Mouse (Mus musculus): ENCODE results near the gene Hist1h2ab. TPM values are rescaled to one million over a fixed set of nuclear protein-coding genes. Genes with fewer than 3 reads are reported as not detected.

Hist1h2ab gene
- polyA plus RNA-seq, 3 experiments from 2014 or later, result 14.8 TPM; not detected in 2

DNA sequence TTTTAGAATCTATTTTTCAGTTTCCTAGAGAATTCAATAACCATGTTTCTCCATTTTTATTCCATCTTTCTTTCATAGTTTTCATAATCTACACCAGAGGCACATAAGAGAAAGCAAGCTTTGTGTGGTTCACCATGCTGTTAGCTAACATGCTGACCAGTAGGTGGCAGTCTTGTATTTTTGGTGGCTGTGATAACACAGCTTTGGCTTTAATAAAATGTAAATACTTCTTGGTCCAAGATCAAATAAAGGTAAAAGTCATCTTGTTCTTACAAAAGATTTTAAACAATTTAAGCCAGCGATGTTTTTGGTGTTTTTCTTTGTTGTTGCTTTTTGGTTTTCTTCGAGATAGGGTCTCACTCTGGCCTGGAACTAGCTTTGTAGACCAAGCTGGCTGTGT, 41.6 kb downstream of the Hist1h2ab start:
- ATAC-seq, result no peak

DNA sequence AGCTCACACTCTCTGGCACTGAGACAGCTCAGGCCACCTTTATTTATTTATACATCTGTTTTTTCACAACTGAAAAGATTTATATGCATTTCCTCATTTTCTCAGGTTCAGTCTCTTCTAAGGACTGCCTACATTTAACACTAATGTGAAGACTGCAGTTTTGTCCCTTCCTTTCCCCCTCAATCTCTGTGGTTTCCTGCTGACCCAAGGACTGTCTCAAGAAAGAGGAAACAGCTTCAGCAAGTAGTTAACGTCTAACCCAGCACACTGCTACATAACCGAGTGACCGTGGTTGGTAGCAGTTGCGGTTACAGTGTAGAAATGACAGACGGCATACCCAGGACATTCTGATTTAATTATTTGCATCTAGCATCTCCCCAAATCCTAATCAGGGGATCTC, 48.5 kb downstream of the Hist1h2ab start:
- ATAC-seq, result no peak

Other genes starting within 250 kb of the Hist1h2ab start
- 1 to 10 TPM; 3.9 to 8.3 (median 7.0) TPM for gene Hist1h4h, start 220.1 kb upstream of the Hist1h2ab start, polyA plus RNA-seq (2017; shearing (Covaris generic))
- gene Hist1h2af, start 217.2 kb upstream of the Hist1h2ab start, polyA plus RNA-seq (2017; shearing (Covaris generic)), result not detected
- gene Hist1h3g, start 215.7 kb upstream of the Hist1h2ab start, polyA plus RNA-seq (2017; shearing (Covaris generic)), result 1 to 10 TPM in 1 of 3 experiments, not detected in 2; 1.5 TPM
- under 1 TPM in 2 of 3 experiments, not detected in 1; 0.38 to 0.89 TPM for gene Hist1h2bh, start 207.7 kb upstream of the Hist1h2ab start, polyA plus RNA-seq (2017; shearing (Covaris generic))
- gene Hist1h3f, start 207.1 kb upstream of the Hist1h2ab start, polyA plus RNA-seq (2017; shearing (Covaris generic)), result 1 to 10 TPM in 1 of 3 experiments, under 1 TPM in 2; 0.73 to 1.5 (median 0.74) TPM
- 1 to 10 TPM in 1 of 3 experiments, not detected in 2; 3.2 TPM for gene Hist1h4f, start 199.5 kb upstream of the Hist1h2ab start, polyA plus RNA-seq (2017; shearing (Covaris generic))
- gene Hist1h1d, start 197.9 kb upstream of the Hist1h2ab start, polyA plus RNA-seq (2017; shearing (Covaris generic)), result under 1 TPM; 0.20 to 0.36 (median 0.34) TPM
- 1 to 10 TPM in 2 of 3 experiments, under 1 TPM in 1; 0.89 to 4.0 (median 4.0) TPM for gene Hist1h3e, start 188.8 kb upstream of the Hist1h2ab start, polyA plus RNA-seq (2017; shearing (Covaris generic))
- gene Hist1h2ae, start 179.9 kb upstream of the Hist1h2ab start, polyA plus RNA-seq (2017; shearing (Covaris generic)), result 100 to 1,000 TPM in 1 of 3 experiments, 10 to 100 TPM in 1, 1 to 10 TPM in 1; 5.9 to 223 (median 14.6) TPM
- gene Hist1h2bg, start 179.7 kb upstream of the Hist1h2ab start, polyA plus RNA-seq (2017; shearing (Covaris generic)), result 10 to 100 TPM in 1 of 3 experiments, 1 to 10 TPM in 2; 2.4 to 13.2 (median 9.8) TPM
- not detected for gene Hist1h2bf, start 176.9 kb upstream of the Hist1h2ab start, polyA plus RNA-seq (2017; shearing (Covaris generic))
- gene Hist1h2ad, start 176.7 kb upstream of the Hist1h2ab start, polyA plus RNA-seq (2017; shearing (Covaris generic)), result under 1 TPM in 1 of 3 experiments, not detected in 2; 0.99 TPM
- 1 to 10 TPM in 1 of 3 experiments, under 1 TPM in 1, not detected in 1; 0.56 to 1.3 TPM for gene Hist1h3d, start 175.4 kb upstream of the Hist1h2ab start, polyA plus RNA-seq (2017; shearing (Covaris generic))
- gene Hist1h4d, start 169.5 kb upstream of the Hist1h2ab start, polyA plus RNA-seq (2017; shearing (Covaris generic)), result 10 to 100 TPM; 20.7 to 55.4 (median 27.7) TPM
- gene Hist1h2be, start 130.0 kb upstream of the Hist1h2ab start, polyA plus RNA-seq (2017; shearing (Covaris generic)), result 1 to 10 TPM in 2 of 3 experiments, under 1 TPM in 1; 0.92 to 3.6 (median 3.0) TPM
- gene Hist1h1e, start 128.6 kb upstream of the Hist1h2ab start, polyA plus RNA-seq (2017; shearing (Covaris generic)), result 10 to 100 TPM in 1 of 3 experiments, 1 to 10 TPM in 2; 6.7 to 25.3 (median 9.4) TPM
- under 1 TPM; 0.43 to 0.47 (median 0.47) TPM for gene Hist1h2ac, start 67.2 kb upstream of the Hist1h2ab start, polyA plus RNA-seq (2017; shearing (Covaris generic))
- gene Hist1h2bc, start 66.9 kb upstream of the Hist1h2ab start, polyA plus RNA-seq (2017; shearing (Covaris generic)), result 1 to 10 TPM in 2 of 3 experiments, under 1 TPM in 1; 0.52 to 3.6 (median 3.3) TPM
- not detected for gene Hist1h1t, start 55.3 kb upstream of the Hist1h2ab start, polyA plus RNA-seq (2017; shearing (Covaris generic))
- 1 to 10 TPM; 2.1 to 9.3 (median 4.2) TPM for gene Hist1h4c, start 52.7 kb upstream of the Hist1h2ab start, polyA plus RNA-seq (2017; shearing (Covaris generic))
- gene Hfe, start 40.3 kb upstream of the Hist1h2ab start, polyA plus RNA-seq (2017; shearing (Covaris generic)), result 1 to 10 TPM in 1 of 3 experiments, under 1 TPM in 1, not detected in 1; 0.32 to 1.7 TPM
- gene Hist1h1c, start 12.3 kb upstream of the Hist1h2ab start, polyA plus RNA-seq (2017; shearing (Covaris generic)), result 10 to 100 TPM in 2 of 3 experiments, 1 to 10 TPM in 1; 8.7 to 14.8 (median 11.1) TPM
- gene Hist1h3c, start 5.5 kb upstream of the Hist1h2ab start, polyA plus RNA-seq (2017; shearing (Covaris generic)), result 1 to 10 TPM in 1 of 3 experiments, not detected in 2; 2.5 TPM
- gene Hist1h2bb, start 4.4 kb upstream of the Hist1h2ab start, polyA plus RNA-seq (2017; shearing (Covaris generic)), result 1 to 10 TPM in 2 of 3 experiments, not detected in 1; 2.5 to 2.8 TPM
- 1 to 10 TPM in 1 of 3 experiments, not detected in 2; 1.1 TPM for gene Hist1h3b, start 1.1 kb downstream of the Hist1h2ab start, polyA plus RNA-seq (2017; shearing (Covaris generic))
- gene Hist1h4b, start 5.9 kb downstream of the Hist1h2ab start, polyA plus RNA-seq (2017; shearing (Covaris generic)), result 10 to 100 TPM in 1 of 3 experiments, 1 to 10 TPM in 1, not detected in 1; 4.1 to 20.2 TPM
- 1 to 10 TPM in 1 of 3 experiments, not detected in 2; 3.1 TPM for gene Hist1h4a, start 10.1 kb downstream of the Hist1h2ab start, polyA plus RNA-seq (2017; shearing (Covaris generic))
- gene Hist1h3a, start 11.3 kb downstream of the Hist1h2ab start, polyA plus RNA-seq (2017; shearing (Covaris generic)), result 1 to 10 TPM in 1 of 3 experiments, not detected in 2; 1.6 TPM
- 1 to 10 TPM; 2.5 to 6.1 (median 3.4) TPM for gene Hist1h1a, start 12.5 kb downstream of the Hist1h2ab start, polyA plus RNA-seq (2017; shearing (Covaris generic))
- not detected for gene Trim38, start 18.8 kb downstream of the Hist1h2ab start, polyA plus RNA-seq (2017; shearing (Covaris generic))
- not detected for gene Slc17a2, start 55.9 kb downstream of the Hist1h2ab start, polyA plus RNA-seq (2017; shearing (Covaris generic))
- not detected for gene Slc17a3, start 88.3 kb downstream of the Hist1h2ab start, polyA plus RNA-seq (2017; shearing (Covaris generic))
- not detected for gene Slc17a1, start 116.6 kb downstream of the Hist1h2ab start, polyA plus RNA-seq (2017; shearing (Covaris generic))
- gene Slc17a4, start 163.9 kb downstream of the Hist1h2ab start, polyA plus RNA-seq (2017; shearing (Covaris generic)), result under 1 TPM in 1 of 3 experiments, not detected in 2; 0.12 TPM
- gene Hist1h2ba, start 183.0 kb downstream of the Hist1h2ab start, polyA plus RNA-seq (2017; shearing (Covaris generic)), result not detected
- gene Hist1h2aa, start 183.3 kb downstream of the Hist1h2ab start, polyA plus RNA-seq (2017; shearing (Covaris generic)), result not detected
- gene Scgn, start 240.1 kb downstream of the Hist1h2ab start, polyA plus RNA-seq (2017; shearing (Covaris generic)), result not detected